Mouse (Mus musculus): ENCODE results near the gene Ccdc106.

Gene Ccdc106

DNA sequence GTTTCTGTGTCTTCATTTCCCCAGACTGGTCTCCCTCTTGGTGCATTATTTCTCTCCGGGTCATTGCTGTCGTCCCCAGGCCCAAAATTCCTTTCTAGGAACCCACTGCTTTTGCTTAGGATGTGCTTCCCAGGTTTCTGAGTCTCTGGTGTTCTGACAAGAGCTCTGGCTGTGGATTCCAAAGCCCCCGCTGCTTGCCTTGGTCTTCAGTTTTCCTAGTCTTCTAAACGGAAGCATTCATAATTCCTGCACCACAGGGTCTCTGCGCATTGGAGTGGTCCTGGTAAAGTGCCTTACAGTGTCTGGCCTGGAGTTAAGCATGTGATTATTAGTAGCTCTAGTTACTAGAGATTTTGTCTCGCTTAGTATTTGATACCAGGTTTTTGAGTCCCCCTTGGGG is 60.5 kb downstream of the Ccdc106 start:
- DNase-seq (ENCODE audit: low read depth, low spot score): no peak

DNA sequence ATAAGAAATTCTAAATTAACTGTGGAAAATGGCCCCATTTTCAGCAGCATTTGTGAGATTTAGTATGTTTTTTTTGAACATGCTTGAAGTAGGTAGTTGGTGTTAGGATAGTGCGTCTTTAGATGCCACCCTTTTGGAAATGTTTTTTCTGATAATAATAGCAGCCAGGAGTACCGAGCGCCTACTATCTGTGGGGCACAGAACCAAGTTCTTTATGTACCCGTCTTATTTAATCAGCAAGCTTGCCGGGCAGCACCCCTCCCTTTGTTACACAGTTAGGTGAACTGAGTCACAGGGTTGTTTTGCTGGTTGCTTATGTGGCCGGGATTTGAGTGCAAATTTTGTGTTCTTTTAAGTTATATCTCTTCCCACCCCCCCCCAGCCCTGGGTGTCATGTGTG is 60.9 kb downstream of the Ccdc106 start:
- DNase-seq (ENCODE audit: low read depth, low spot score): no peak

- no peak for DNase-seq (ENCODE audit: low read depth, low spot score)
Measured at GRCm38 (mm10) chr7:5081939-5082338, 61.6 kb downstream of the Ccdc106 start.

GRCm38 (mm10) chr7:5083325-5084105 is 63.2 kb downstream of the Ccdc106 start:
- no peak for DNase-seq (ENCODE audit: low read depth, low spot score)

DNA sequence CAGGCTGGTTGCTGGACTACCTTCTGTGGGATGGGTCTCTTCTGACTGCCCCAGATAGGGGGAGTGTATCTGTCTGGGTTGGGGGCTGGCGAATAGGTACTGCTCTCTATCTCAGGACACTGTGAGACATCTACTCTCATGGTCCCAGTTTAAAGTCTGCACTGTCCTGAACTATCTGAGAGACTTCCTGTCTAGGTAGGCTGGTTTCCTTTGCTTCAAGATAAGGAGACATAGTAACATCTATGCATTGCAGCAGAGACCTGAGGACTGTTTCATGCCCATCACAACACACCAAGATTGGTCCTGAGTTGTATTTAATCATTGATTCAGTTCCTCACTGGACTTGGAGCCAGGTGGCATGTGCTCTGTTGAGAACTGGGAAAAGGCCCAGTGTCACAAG is 65.2 kb downstream of the Ccdc106 start:
- no peak for DNase-seq (ENCODE audit: low read depth, low spot score)

- DNase-seq (ENCODE audit: low read depth, low spot score): no peak
Measured at GRCm38 (mm10) chr7:5086921-5087440, 66.6 kb downstream of the Ccdc106 start.

GRCm38 (mm10) chr7:5087886-5088285 is 67.5 kb downstream of the Ccdc106 start:
- no peak for DNase-seq (ENCODE audit: low read depth, low spot score)

- no peak for DNase-seq (ENCODE audit: low read depth, low spot score)
Measured at GRCm38 (mm10) chr7:5089853-5090252, 69.5 kb downstream of the Ccdc106 start.

- no peak for DNase-seq (ENCODE audit: low read depth, low spot score)
Measured at GRCm38 (mm10) chr7:5091008-5091728, 70.8 kb downstream of the Ccdc106 start.

DNA sequence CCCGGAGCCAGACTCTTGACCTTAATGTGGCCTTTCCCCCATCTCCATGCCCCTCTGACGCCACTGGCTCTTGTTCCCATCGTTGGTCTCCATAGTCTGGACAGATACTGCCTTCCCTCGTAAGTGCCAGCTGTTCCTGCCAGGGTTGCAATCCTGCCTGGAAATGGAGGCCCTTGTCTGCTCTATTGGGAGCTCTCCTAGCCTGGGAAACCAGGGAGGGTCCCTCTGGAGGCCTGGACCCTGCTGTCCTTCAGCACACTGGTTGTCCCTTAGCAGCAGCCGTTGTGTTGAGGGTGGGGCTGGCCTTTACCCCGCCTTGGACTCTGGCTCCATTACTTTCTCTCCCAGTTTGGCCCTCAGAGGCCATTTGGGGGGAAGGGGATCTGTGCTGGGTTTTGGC is 72.0 kb downstream of the Ccdc106 start:
- DNase-seq (ENCODE audit: low read depth, low spot score): no peak

GRCm38 (mm10) chr7:5092831-5093510 is 72.6 kb downstream of the Ccdc106 start:
- no peak for DNase-seq (ENCODE audit: low read depth, low spot score)

DNA sequence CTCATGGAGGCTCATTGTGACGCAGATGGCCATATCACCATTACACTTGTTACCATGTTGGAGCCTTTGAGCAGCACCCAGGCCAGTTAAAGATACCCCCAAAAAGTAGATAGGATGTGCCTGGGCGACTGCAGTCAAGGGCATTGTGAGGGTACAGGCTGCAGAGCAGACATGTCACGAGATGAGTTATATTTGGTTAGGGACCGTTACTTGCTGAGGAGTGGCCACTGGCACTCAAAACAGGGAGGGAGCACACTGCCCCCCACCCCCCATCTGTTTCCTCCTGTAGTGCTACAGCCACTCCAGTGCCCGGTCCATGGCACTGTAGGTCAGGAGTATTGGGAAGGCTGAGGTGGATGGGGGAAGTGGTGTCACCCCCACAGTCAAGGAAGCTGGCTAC is 78.4 kb downstream of the Ccdc106 start:
- DNase-seq (ENCODE audit: low read depth, low spot score): no peak

GRCm38 (mm10) chr7:5099796-5100195 is 79.4 kb downstream of the Ccdc106 start:
- no peak for DNase-seq (ENCODE audit: low read depth, low spot score)

GRCm38 (mm10) chr7:5101066-5101663 is 80.8 kb downstream of the Ccdc106 start:
- DNase-seq (ENCODE audit: low read depth, low spot score): no peak

- DNase-seq (ENCODE audit: low read depth, low spot score): no peak
Measured at GRCm38 (mm10) chr7:5102564-5102963, 82.2 kb downstream of the Ccdc106 start.

GRCm38 (mm10) chr7:5108272-5108671 is 87.9 kb downstream of the Ccdc106 start:
- DNase-seq (ENCODE audit: low read depth, low spot score): no peak

DNA sequence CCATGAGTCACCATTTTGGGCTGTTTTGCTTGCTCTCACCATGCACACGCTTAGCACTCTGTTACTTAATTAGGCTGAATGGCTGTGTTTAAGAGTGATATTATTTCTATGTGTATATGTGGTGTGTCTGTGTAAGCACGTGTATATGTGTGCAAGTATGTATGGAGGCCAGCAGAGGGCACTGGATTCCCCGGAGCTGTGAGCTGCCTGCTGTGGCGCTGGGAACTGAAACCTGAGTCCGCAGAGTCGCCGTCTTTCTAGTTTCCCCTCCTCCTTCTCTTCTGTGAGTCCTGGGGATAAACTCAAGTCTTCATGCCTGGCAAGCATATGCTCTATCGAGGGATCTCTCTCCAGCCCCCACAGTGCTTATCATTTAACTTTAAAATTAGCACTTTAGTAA is 88.9 kb downstream of the Ccdc106 start:
- DNase-seq (ENCODE audit: low read depth, low spot score): no peak

All from CD4-positive, CD25-positive, alpha-beta regulatory T cell, adult 2 months (primary cell).